33 mouse cellular contexts compared by ENCODE assay signal in genomic region chr1:60985075-60985474, GRCm38 (mm10). TPM values are rescaled to one million over a fixed set of nuclear protein-coding genes. Genes with fewer than 3 reads are reported as not detected.
DNase-seq lines count a peak whose midpoint lies in the region; ATAC-seq lines count a peak whose summit lies in the region.
"Had no signal": no experiment of that assay in that cellular context is flagged by ENCODE, and none has a peak within 500 bp of the region (broad histone marks: within the 10 kb centered on the region; RNA-seq: fewer than 3 reads in every experiment).

No protein-coding gene starts in this region.

- no peak overlapping the region for H3K4me3 ChIP-seq in hindbrain, embryonic 13.5 days
- no peak overlapping the region for H3K4me3 ChIP-seq in hindbrain, embryonic 16.5 days (ENCODE audit: low read length)
- H3K4me3 ChIP-seq: embryonic facial prominence, embryonic 10.5 days; embryonic facial prominence, embryonic 13.5 days; erythroblast, embryonic 14.5 days; forebrain, embryonic 12.5 days; forebrain, embryonic 15.5 days; gastrocnemius, adult 2 months; heart, embryonic 12.5 days; heart, embryonic 15.5 days; hindbrain, embryonic 10.5 days; intestine, embryonic 15.5 days had no signal

- H3K9ac ChIP-seq in hindbrain, embryonic 13.5 days = no peak overlapping the region
- no peak overlapping the region for H3K9ac ChIP-seq in hindbrain, embryonic 16.5 days (ENCODE audit: low read depth, low read length)
- H3K9ac ChIP-seq: embryonic facial prominence, embryonic 13.5 days; forebrain, embryonic 12.5 days; forebrain, embryonic 15.5 days; heart, embryonic 12.5 days; heart, embryonic 15.5 days; intestine, embryonic 15.5 days had no signal

- 49% methylated on average over 2 of the region's 2 CpGs for WGBS in hindbrain, embryonic 13.5 days
- 69% methylated on average over 2 of the region's 2 CpGs for WGBS in hindbrain, embryonic 16.5 days

- no peak for ATAC-seq in hindbrain, embryonic 13.5 days (ENCODE audit: low FRiP score)
- ATAC-seq in hindbrain, embryonic 16.5 days = no peak
- peak; percentile 50 for ATAC-seq in CD4-positive, CD25-positive, alpha-beta regulatory T cell, adult 4 months
- ATAC-seq in inflammation-experienced regulatory T-cells, adult 6 months = peak; percentile 42
- ATAC-seq: forebrain, embryonic 15.5 days; hindbrain, postnatal 0 days; intestine, embryonic 15.5 days; Patski had no signal

- no peaks in the 10 kb centered on the region for H3K36me3 ChIP-seq in hindbrain, embryonic 13.5 days
- H3K36me3 ChIP-seq in hindbrain, embryonic 16.5 days (ENCODE audit: control insufficient read depth, insufficient read depth, low read length) = no peaks in the 10 kb centered on the region
- H3K36me3 ChIP-seq: embryonic facial prominence, embryonic 10.5 days; embryonic facial prominence, embryonic 13.5 days; forebrain, embryonic 12.5 days; forebrain, embryonic 15.5 days; G1E; heart, embryonic 12.5 days; heart, embryonic 15.5 days; hindbrain, embryonic 10.5 days; intestine, embryonic 15.5 days had no signal

- 0 out of 2 replicates have a peak overlapping the region, but pooled peaks have one; percentile 12 for H3K27ac ChIP-seq in hindbrain, embryonic 13.5 days
- no peak overlapping the region for H3K27ac ChIP-seq in hindbrain, embryonic 16.5 days (ENCODE audit: low read depth, low read length)
- H3K27ac ChIP-seq: embryonic facial prominence, embryonic 10.5 days; embryonic facial prominence, embryonic 13.5 days; forebrain, embryonic 12.5 days; forebrain, embryonic 15.5 days; gastrocnemius, adult 2 months; heart, embryonic 15.5 days; hindbrain, embryonic 10.5 days; hindbrain, postnatal 0 days; intestine, embryonic 15.5 days had no signal

- peak; percentile 82 for DNase-seq in CD4-positive helper T cell, adult 2 months (ENCODE audit: low read depth, low spot score)
- DNase-seq in gastrocnemius, postnatal 36 days = no peak
- no peak for DNase-seq in layer of hippocampus, adult 8-10 months (ENCODE audit: low spot score in 2 of 2)
- DNase-seq: adrenal gland, adult 2 months; adrenal gland, postnatal 25 days; B cell, adult 2 months; cerebellum, adult 11-12 months; cerebellum, adult 8-10 months; cerebellum, postnatal 36 days; embryo, embryonic 11 days; gastrocnemius, adult 2 months; gastrocnemius, postnatal 14 days; heart, adult 18-20 months; heart, postnatal 10 days; heart, postnatal 36 days; kidney, adult 11 months had no signal

- H3K9me3 ChIP-seq in hindbrain, embryonic 13.5 days = no peaks in the 10 kb centered on the region
- no peaks in the 10 kb centered on the region for H3K9me3 ChIP-seq in hindbrain, embryonic 16.5 days (ENCODE audit: control insufficient read depth, low read length)
- H3K9me3 ChIP-seq: embryonic facial prominence, embryonic 10.5 days; embryonic facial prominence, embryonic 13.5 days; forebrain, embryonic 12.5 days; forebrain, embryonic 15.5 days; G1E; heart, embryonic 12.5 days; heart, embryonic 15.5 days; hindbrain, embryonic 10.5 days; intestine, embryonic 15.5 days had no signal

- no peak overlapping the region for H3K4me2 ChIP-seq in hindbrain, embryonic 13.5 days
- no peak overlapping the region for H3K4me2 ChIP-seq in hindbrain, embryonic 16.5 days (ENCODE audit: low read length)
- H3K4me2 ChIP-seq: embryonic facial prominence, embryonic 13.5 days; forebrain, embryonic 12.5 days; forebrain, embryonic 15.5 days; heart, embryonic 12.5 days; heart, embryonic 15.5 days; intestine, embryonic 15.5 days had no signal

- no peaks in the 10 kb centered on the region for H3K27me3 ChIP-seq in hindbrain, embryonic 13.5 days
- no peaks in the 10 kb centered on the region for H3K27me3 ChIP-seq in hindbrain, embryonic 16.5 days (replicated peaks; ENCODE audit: control insufficient read depth, insufficient read depth, low read length)
- H3K27me3 ChIP-seq: CH12.LX; embryonic facial prominence, embryonic 13.5 days; forebrain, embryonic 12.5 days; forebrain, embryonic 15.5 days; heart, embryonic 12.5 days; heart, embryonic 15.5 days; intestine, embryonic 15.5 days had no signal

- H3K4me1 ChIP-seq in hindbrain, embryonic 13.5 days (replicated peaks) = no peaks in the 10 kb centered on the region
- H3K4me1 ChIP-seq in hindbrain, embryonic 16.5 days (ENCODE audit: control insufficient read depth, insufficient read depth, low read depth, low read length) = no peaks in the 10 kb centered on the region
- H3K4me1 ChIP-seq: embryonic facial prominence, embryonic 10.5 days; embryonic facial prominence, embryonic 13.5 days; forebrain, embryonic 12.5 days; forebrain, embryonic 15.5 days; heart, embryonic 15.5 days; hindbrain, embryonic 10.5 days; intestine, embryonic 15.5 days had no signal

- intact Hi-C loops in gastrocnemius, postnatal 36 days (cut with DNase I) = no loop called here

RNA-seq across cellular contexts. Expression of gene Icos, which starts 7.3 kb away (rescaled TPM):
- polyA plus RNA-seq in hindbrain, embryonic 13.5 days (2015; fragmentation: Nextera tagmentation; extraction: Ambion mirVana) = 0.08 and 0.49 TPM in 2 replicates
- polyA plus RNA-seq in hindbrain, embryonic 16.5 days (2015; fragmentation: Nextera tagmentation; extraction: Ambion mirVana) = 0.05 and 0.14 TPM in 2 replicates
- 100 to 1,000 TPM; 309 to 337 TPM for polyA plus RNA-seq in CD4-positive, CD25-positive, alpha-beta regulatory T cell, adult 4 months (2017; shearing (Covaris generic))
- 100 to 1,000 TPM; 358 to 373 (median 359) TPM for polyA plus RNA-seq in inflammation-experienced regulatory T-cells, adult 6 months (2017; shearing (Covaris generic))
- total RNA-seq in gastrocnemius, postnatal 36 days (2021) = not detected
- under 1 TPM in 2 of 4 experiments, not detected in 2; 0.11 to 0.32 TPM for total RNA-seq in layer of hippocampus, adult 8-10 months (2022)
- total RNA-seq: adrenal gland, postnatal 25 days; hindbrain, postnatal 0 days had no signal
- polyA plus RNA-seq: embryonic facial prominence, embryonic 10.5 days; erythroblast, embryonic 14.5 days; G1E had no signal

Comparison
In these comparisons a context has a peak if more than half of its experiments do, and no peak if none do; other contexts are left out.
1. ATAC-seq: peak in CD4-positive, CD25-positive, alpha-beta regulatory T cell, adult 4 months (single experiment) and inflammation-experienced regulatory T-cells, adult 6 months (single experiment); none in hindbrain, embryonic 13.5 days (single experiment) and hindbrain, embryonic 16.5 days (single experiment).
2. RNA of gene Icos, which starts 7.3 kb away (polyA plus RNA-seq): 358 to 373 TPM in inflammation-experienced regulatory T-cells, adult 6 months and 309 to 337 TPM in CD4-positive, CD25-positive, alpha-beta regulatory T cell, adult 4 months; 0.08 to 0.49 TPM in hindbrain, embryonic 13.5 days and 0.05 to 0.14 TPM in hindbrain, embryonic 16.5 days; every median in the first group is over 100 times any median in the second.